Mouse (Mus musculus) layer of hippocampus, adult 6 months (tissue): ENCODE measurements around the gene Prrt3. TPM values are rescaled to one million over a fixed set of nuclear protein-coding genes. Genes with fewer than 3 reads are reported as not detected.

ENCODE experiments used
- long read RNA-seq, 2 experiments: library from polyadenylated mRNA; unstranded; transcript quantifications; one replicate each; pipeline ENCODE4 v2.0.0; 2019 to 2020
- microRNA-seq: library from miRNA; unstranded; fragments of <30 nt; microRNA quantifications from one replicate; pipeline ENCODE4 v1.2.0, GENCODE M21; 2020
- polyA plus RNA-seq: library from polyadenylated mRNA; unstranded; fragments of <200 nt; fragmentation: Nextera tagmentation; gene quantifications from 2 replicates; pipeline ENCODE4 v1.2.3, GENCODE M21; 2021

The Prrt3 gene
- polyA plus RNA-seq, result 20.0 and 25.5 TPM in 2 replicates
- long read RNA-seq, experiment 1, transcript Prrt3-203 (4 exons, 3,741 nt), result major isoform, 5 of 29 reads
- long read RNA-seq, experiment 1, partial matches to known transcripts, result 4 of 29 reads
- long read RNA-seq, experiment 1, other reads (novel, unspliced or antisense), result 16 of 29 reads
- long read RNA-seq, experiment 2, transcript Prrt3-202 (4 exons, 3,424 nt), result major isoform, 40 of 185 reads
- long read RNA-seq, experiment 2, transcript Prrt3-203 (4 exons, 3,741 nt), result minor isoform, 33 of 185 reads
- long read RNA-seq, experiment 2, partial matches to known transcripts, result 15 of 185 reads
- long read RNA-seq, experiment 2, other reads (novel, unspliced or antisense), result 92 of 185 reads

GRCm38 (mm10) chr6:113501388-113502084 is at the start of gene Prrt3:
Gene Prrt3, minus strand, starts transcription at chr6:113501931.

DNA sequence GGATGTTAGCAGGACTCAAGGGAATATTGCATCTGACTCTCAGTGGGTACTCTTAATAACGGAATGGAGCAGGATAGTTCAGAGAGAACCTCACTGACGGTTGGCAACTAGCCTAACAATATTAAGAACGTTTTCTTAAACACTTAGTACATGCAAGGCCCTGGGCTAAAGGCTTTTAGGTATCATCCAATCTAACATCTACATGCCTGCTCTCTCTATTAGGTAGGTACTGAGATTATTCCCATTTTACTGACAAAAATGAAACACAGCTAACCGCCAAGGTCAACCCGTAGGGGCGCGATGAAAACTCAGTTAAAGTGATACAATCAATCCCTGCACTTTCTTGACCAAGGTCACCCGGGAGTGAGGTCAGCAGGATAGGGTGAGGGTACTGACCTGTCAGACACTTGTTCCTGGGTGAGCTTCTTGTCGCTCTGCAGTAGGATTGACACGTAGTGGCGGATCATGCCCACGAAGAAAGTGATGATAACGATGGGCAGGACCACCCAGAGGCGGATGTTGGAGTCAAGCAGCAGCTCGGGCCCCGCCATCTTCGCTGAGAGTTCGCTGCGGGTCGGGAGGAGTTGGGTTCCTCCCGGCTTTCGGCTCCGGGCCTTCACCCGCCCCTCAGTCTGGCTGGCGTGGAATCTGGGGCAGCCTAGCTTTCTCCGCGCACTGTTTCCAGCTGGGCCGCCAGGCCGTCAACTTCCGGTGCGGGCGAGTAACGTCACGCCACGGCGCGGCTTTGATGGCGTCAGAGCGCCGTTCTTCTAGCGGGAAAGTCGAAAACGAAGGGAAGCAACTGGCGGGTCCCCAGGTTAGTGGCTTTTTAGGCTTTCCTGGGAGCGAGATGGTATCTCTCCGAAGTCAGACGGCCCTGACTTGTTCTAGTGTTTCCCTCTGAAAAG is 29.5 kb upstream of the Prrt3 start, which contains the start of the genes Emc3 and Fancd2:
Emc3 (minus strand) TSS at position 721 of the 908 bp plus-strand sequence.
Fancd2 (plus strand) TSS at position 751 of the 908 bp plus-strand sequence.

DNA sequence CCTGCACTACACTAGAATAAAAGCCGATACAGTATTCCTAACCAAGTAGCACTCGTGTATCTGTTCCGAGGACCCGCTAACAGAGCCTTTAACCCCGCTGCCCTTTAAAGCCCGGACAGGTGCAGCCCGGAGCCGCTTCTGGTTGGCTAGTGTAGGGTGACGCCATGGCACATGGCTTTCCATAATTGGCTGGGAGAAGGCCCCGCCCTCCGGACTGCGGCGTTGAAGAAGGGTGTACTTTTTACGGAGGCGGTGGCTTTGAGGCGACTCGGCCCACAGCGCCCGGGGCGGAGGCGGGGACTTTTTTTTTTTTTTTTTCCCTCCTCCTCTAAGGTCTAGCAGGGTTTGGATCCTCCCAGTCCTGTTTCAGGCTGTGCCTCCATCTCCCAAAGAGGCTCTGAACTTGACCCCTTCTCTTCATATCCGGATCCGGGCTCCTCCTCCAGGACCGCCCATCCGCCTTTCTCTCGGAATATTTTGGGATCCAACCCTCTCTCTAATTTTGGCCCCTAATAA is 18.6 kb downstream of the Prrt3 start, which contains the start of gene Creld1:
Creld1 (plus strand) TSS at position 198 of the 516 bp plus-strand sequence.

GRCm38 (mm10) chr6:113471297-113471936 is 30.3 kb downstream of the Prrt3 start, which contains the start of gene Il17rc:
Gene Il17rc, plus strand, starts transcription at chr6:113471427.

GRCm38 (mm10) chr6:113457952-113458534 is 43.7 kb downstream of the Prrt3 start, which contains the start of gene Il17re:
Gene Il17re, plus strand, starts transcription at chr6:113458484.

Small RNA genes lying within 50 kb of the gene (microRNA-seq; reads per million reads assigned to microRNA genes)
- not detected for gene Gm23365

Other genes with a start within 250 kb of the Prrt3 start
- 13.9 and 15.3 TPM in 2 replicates for gene Cpne9, start 219.6 kb downstream of the Prrt3 start, polyA plus RNA-seq
- 4.3 and 5.1 TPM in 2 replicates for gene Brpf1, start 194.8 kb downstream of the Prrt3 start, polyA plus RNA-seq
- 3.2 and 3.5 TPM in 2 replicates for gene Ogg1, start 175.0 kb downstream of the Prrt3 start, polyA plus RNA-seq
- gene Camk1, start 157.9 kb downstream of the Prrt3 start, polyA plus RNA-seq, result 69.5 and 70.8 TPM in 2 replicates
- gene Tada3, start 124.0 kb downstream of the Prrt3 start, polyA plus RNA-seq, result 17.7 and 21.4 TPM in 2 replicates
- gene Arpc4, start 123.8 kb downstream of the Prrt3 start, polyA plus RNA-seq, result 419 and 427 TPM in 2 replicates
- 3.6 and 4.0 TPM in 2 replicates for gene Ttll3, start 112.7 kb downstream of the Prrt3 start, polyA plus RNA-seq
- gene Rpusd3, start 82.6 kb downstream of the Prrt3 start, polyA plus RNA-seq, result 23.8 and 27.5 TPM in 2 replicates
- 0.20 TPM in 1 of 2 replicates, not detected in the other for gene Cidec, start 66.2 kb downstream of the Prrt3 start, polyA plus RNA-seq
- 85.2 and 90.9 TPM in 2 replicates for gene Jagn1, start 59.4 kb downstream of the Prrt3 start, polyA plus RNA-seq
- gene Il17re, start 43.4 kb downstream of the Prrt3 start, polyA plus RNA-seq, result 0.20 and 2.7 TPM in 2 replicates
- 5.7 and 5.8 TPM in 2 replicates for gene Il17rc, start 30.5 kb downstream of the Prrt3 start, polyA plus RNA-seq
- 79.6 and 80.0 TPM in 2 replicates for gene Creld1, start 18.6 kb downstream of the Prrt3 start, polyA plus RNA-seq
- gene Emc3, start 29.7 kb upstream of the Prrt3 start, polyA plus RNA-seq, result 95.3 and 96.8 TPM in 2 replicates
- gene Fancd2, start 29.8 kb upstream of the Prrt3 start, polyA plus RNA-seq, result 1.3 and 1.9 TPM in 2 replicates
- gene Fancd2os, start 98.8 kb upstream of the Prrt3 start, polyA plus RNA-seq, result 0.35 and 0.69 TPM in 2 replicates
- gene Brk1, start 102.8 kb upstream of the Prrt3 start, polyA plus RNA-seq, result 214 and 247 TPM in 2 replicates
- 41.5 and 43.3 TPM in 2 replicates for gene Vhl, start 122.0 kb upstream of the Prrt3 start, polyA plus RNA-seq
- 14.3 and 15.4 TPM in 2 replicates for gene Irak2, start 136.5 kb upstream of the Prrt3 start, polyA plus RNA-seq
- 0.83 TPM in 2 replicates for gene Tatdn2, start 195.1 kb upstream of the Prrt3 start, polyA plus RNA-seq
- not detected in 2 replicates for gene Ghrl, start 217.9 kb upstream of the Prrt3 start, polyA plus RNA-seq
- 151 and 168 TPM in 2 replicates for gene Sec13, start 238.8 kb upstream of the Prrt3 start, polyA plus RNA-seq